Mouse (Mus musculus) heart, embryonic 12.5 days (tissue): ENCODE measurements at regions not wholly inside any gene's neighbourhood (a gene's known extent, or its start where the extent isn't known, plus 50 kb on each side); places are given as distances from the start of the nearest gene placed in this dataset.

ENCODE experiments used
- ATAC-seq: fragments of 200-750 bp; cut with Nextera tagmentation; 2 replicates; pipeline ENCODE4 v1.8.0; 2017; ENCODE audit warnings: moderate TSS enrichment, moderate library complexity; ENCODE audit not compliant: insufficient number of reproducible peaks, low FRiP score
- H3K27ac ChIP-seq: fragments of 300-500 bp; sonication (generic); 2 replicates; pipeline ENCODE4 v1.5.1; 2016; ENCODE audit warnings: mild to moderate bottlenecking, moderate library complexity; ENCODE audit not compliant: poor library complexity, severe bottlenecking
- H3K27me3 ChIP-seq: fragments of 300-500 bp; sonication (generic); replicated peaks from 2 replicates; pipeline ENCODE4 v1.6.1; 2016; ENCODE audit warnings: mild to moderate bottlenecking, moderate library complexity
- H3K36me3 ChIP-seq: fragments of 300-500 bp; sonication (generic); 2 replicates; pipeline ENCODE4 v1.6.1; 2016; ENCODE audit warnings: mild to moderate bottlenecking, moderate library complexity
- H3K4me1 ChIP-seq: fragments of 300-500 bp; sonication (generic); replicated peaks from 2 replicates; pipeline ENCODE4 v1.6.1; 2016; ENCODE audit warnings: mild to moderate bottlenecking
- H3K4me2 ChIP-seq: fragments of 300-500 bp; sonication (generic); 2 replicates; pipeline ENCODE4 v1.6.1; 2016; ENCODE audit warnings: mild to moderate bottlenecking, moderate library complexity
- H3K4me3 ChIP-seq: fragments of 300-500 bp; sonication (generic); 2 replicates; pipeline ENCODE4 v1.5.1; 2016; ENCODE audit warnings: mild to moderate bottlenecking
- H3K9ac ChIP-seq: fragments of 300-500 bp; sonication (generic); 2 replicates; pipeline ENCODE4 v1.6.1; 2016; ENCODE audit warnings: mild to moderate bottlenecking, moderate library complexity
- H3K9me3 ChIP-seq: fragments of 300-500 bp; sonication (generic); replicated peaks from 2 replicates; pipeline ENCODE4 v1.6.1; 2016; ENCODE audit warnings: mild to moderate bottlenecking, moderate library complexity
- WGBS: fragments of 180-500 bp; shearing (Covaris S2); methylation state at CpG from one replicate; pipeline ENCODE4 v1.1.7; 2016; 5-methylcytosine and 5-hydroxymethylcytosine counted together

GRCm38 (mm10) chr15:64481226-64481625 is 336.3 kb upstream of the Gm21798 start:
- no peak for ATAC-seq
- Histone ChIP-seq H3K4me2 (no peak overlapping the region), H3K27me3 (no peaks in the 10 kb centered on the region), H3K4me1 (peaks cover 3% of the 10 kb centered on the region; the same call in 1 of the 2 replicates), H3K4me3 (no peak overlapping the region), H3K9me3 (no peaks in the 10 kb centered on the region), H3K36me3 (no peaks in the 10 kb centered on the region), H3K9ac (no peak overlapping the region), H3K27ac (no peak overlapping the region)

DNA sequence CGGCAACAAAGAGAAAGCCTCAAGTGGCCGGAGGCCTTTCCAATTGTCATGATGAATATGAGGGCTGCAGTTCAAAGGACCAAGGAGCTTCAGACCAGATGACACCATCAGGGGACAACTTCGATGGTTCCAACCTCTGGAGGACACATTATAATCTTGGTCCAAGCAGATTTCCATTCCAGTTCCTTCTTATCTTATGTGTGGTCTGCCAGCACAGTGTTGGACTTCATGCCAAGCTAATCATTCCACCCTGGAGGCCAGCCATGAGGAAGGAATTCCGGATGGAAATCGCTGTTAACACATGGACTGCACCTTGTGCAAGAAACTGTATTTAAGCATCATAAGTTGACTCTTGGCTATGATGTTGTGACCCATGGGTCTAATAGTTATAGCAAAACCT is 334.5 kb upstream of the Gm21798 start:
- 70% methylated on average over 5 of the region's 5 CpGs for WGBS
- Histone ChIP-seq H3K27ac (no peak overlapping the region), H3K9me3 (no peaks in the 10 kb centered on the region), H3K36me3 (no peaks in the 10 kb centered on the region), H3K9ac (no peak overlapping the region), H3K4me3 (no peak overlapping the region), H3K4me1 (peaks cover 3% of the 10 kb centered on the region; the same call in 1 of the 2 replicates), H3K27me3 (no peaks in the 10 kb centered on the region), H3K4me2 (no peak overlapping the region)
- ATAC-seq = no peak

DNA sequence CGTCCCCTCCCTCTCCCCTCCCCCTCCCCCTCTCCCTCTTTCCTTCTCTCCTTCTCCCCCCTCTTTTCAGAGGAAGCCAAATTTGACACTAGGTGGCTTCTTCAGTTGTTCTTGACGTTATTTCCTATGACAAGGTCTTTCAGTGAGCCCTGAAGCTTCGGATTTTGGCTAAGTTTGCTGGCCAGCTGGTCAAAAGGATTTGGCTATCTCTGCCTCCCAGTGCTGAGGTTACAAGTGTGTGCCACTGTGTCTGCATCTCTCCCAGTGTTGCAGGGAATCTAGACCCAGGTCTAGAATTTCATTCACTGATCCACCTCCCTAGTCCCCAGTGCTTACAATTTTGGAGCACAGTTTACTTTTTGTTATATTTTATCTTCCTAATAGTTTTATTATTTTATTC is 329.7 kb upstream of the Gm21798 start:
- Histone ChIP-seq H3K4me1 (peaks cover 3% of the 10 kb centered on the region; the same call in 1 of the 2 replicates), H3K36me3 (no peaks in the 10 kb centered on the region), H3K27ac (no peak overlapping the region), H3K4me2 (no peak overlapping the region), H3K4me3 (no peak overlapping the region), H3K27me3 (no peaks in the 10 kb centered on the region), H3K9me3 (no peaks in the 10 kb centered on the region), H3K9ac (no peak overlapping the region)
- 20% methylated on average over 2 of the region's 3 CpGs for WGBS
- no peak for ATAC-seq

GRCm38 (mm10) chr15:64500783-64501182 is 316.7 kb upstream of the Gm21798 start:
- H3K4me2 ChIP-seq = no peak overlapping the region
- H3K27ac ChIP-seq = no peak overlapping the region
- 0 out of 2 replicates have a peak, but pooled peaks cover 3% of the 10 kb centered on the region for H3K9me3 ChIP-seq
- H3K27me3 ChIP-seq = no peaks in the 10 kb centered on the region
- no peak overlapping the region for H3K4me3 ChIP-seq
- no peaks in the 10 kb centered on the region for H3K36me3 ChIP-seq
- H3K9ac ChIP-seq = no peak overlapping the region
- H3K4me1 ChIP-seq = no peaks in the 10 kb centered on the region
- ATAC-seq = no peak

- Histone ChIP-seq H3K27me3 (no peaks in the 10 kb centered on the region), H3K4me2 (no peak overlapping the region), H3K27ac (no peak overlapping the region), H3K4me1 (no peaks in the 10 kb centered on the region), H3K9ac (no peak overlapping the region), H3K4me3 (no peak overlapping the region), H3K36me3 (no peaks in the 10 kb centered on the region), H3K9me3 (0 out of 2 replicates have a peak, but pooled peaks cover 3% of the 10 kb centered on the region)
- 59% methylated on average over 1 of the region's 1 CpGs for WGBS
- no peak for ATAC-seq
Measured at GRCm38 (mm10) chr15:64501479-64501878, 316.0 kb upstream of the Gm21798 start.

DNA sequence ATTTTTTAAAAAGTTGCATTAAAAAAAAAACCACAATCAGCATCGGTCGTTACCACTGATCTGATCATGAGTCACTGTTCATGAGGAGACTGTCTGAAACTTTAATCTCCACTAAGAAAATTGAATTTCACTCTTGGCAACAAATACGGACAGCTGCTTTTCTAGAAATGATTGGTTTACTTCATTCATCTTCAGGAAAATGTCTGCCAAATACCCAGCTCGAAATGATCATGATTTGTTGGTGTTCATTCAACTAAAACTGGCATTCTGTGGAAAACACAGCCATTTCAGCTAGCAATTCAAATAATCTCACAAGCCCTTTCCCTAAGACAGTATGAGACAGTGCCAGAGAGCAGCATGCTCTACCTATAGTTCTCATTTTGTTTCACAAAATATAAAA is 312.7 kb upstream of the Gm21798 start:
- no peak for ATAC-seq
- Histone ChIP-seq H3K9me3 (0 out of 2 replicates have a peak, but pooled peaks cover 3% of the 10 kb centered on the region), H3K4me3 (no peak overlapping the region), H3K36me3 (no peaks in the 10 kb centered on the region), H3K9ac (no peak overlapping the region), H3K4me2 (no peak overlapping the region), H3K4me1 (no peaks in the 10 kb centered on the region), H3K27me3 (no peaks in the 10 kb centered on the region), H3K27ac (no peak overlapping the region)
- 86% methylated on average over 4 of the region's 4 CpGs for WGBS

GRCm38 (mm10) chr15:64510649-64511048 is 306.8 kb upstream of the Gm21798 start:
- H3K36me3 ChIP-seq = no peaks in the 10 kb centered on the region
- H3K4me1 ChIP-seq = peaks cover 15% of the 10 kb centered on the region
- WGBS = 17% methylated on average over 2 of the region's 2 CpGs
- no peaks in the 10 kb centered on the region for H3K27me3 ChIP-seq
- peak overlapping the region; percentile 72 for H3K27ac ChIP-seq
- H3K4me3 ChIP-seq = no peak overlapping the region
- no peak overlapping the region for H3K4me2 ChIP-seq
- H3K9me3 ChIP-seq = no peaks in the 10 kb centered on the region
- H3K9ac ChIP-seq = no peak overlapping the region
- no peak for ATAC-seq

- no peak overlapping the region for H3K4me3 ChIP-seq
- peak overlapping the region; percentile 72; the same call in 1 of the 2 replicates for H3K27ac ChIP-seq
- peaks cover 15% of the 10 kb centered on the region for H3K4me1 ChIP-seq
- ATAC-seq = no peak
- H3K4me2 ChIP-seq = no peak overlapping the region
- H3K27me3 ChIP-seq = no peaks in the 10 kb centered on the region
- no peaks in the 10 kb centered on the region for H3K36me3 ChIP-seq
- no peak overlapping the region for H3K9ac ChIP-seq
- WGBS = 54% methylated on average over 2 of the region's 2 CpGs
- no peaks in the 10 kb centered on the region for H3K9me3 ChIP-seq
Measured at GRCm38 (mm10) chr15:64511176-64511575, 306.3 kb upstream of the Gm21798 start.

DNA sequence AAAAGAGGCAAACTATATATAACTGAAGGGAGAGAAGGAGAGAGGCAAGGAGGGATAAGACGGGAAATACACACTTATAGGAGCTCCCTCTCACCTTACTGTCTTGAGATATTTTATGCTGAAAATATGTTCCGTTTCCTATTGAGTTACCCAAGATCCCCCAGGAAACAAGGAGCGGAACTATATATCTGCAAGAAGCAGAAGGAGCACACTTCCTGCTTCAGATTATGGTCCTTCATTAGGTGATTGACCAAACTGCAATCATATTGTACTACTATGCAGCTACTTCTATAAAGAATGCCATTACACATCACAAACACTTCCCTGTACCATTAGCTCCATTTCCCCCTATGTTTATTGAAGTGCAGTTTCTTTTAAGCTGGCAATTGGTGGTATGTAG is 304.9 kb upstream of the Gm21798 start:
- H3K36me3 ChIP-seq = no peaks in the 10 kb centered on the region
- no peaks in the 10 kb centered on the region for H3K27me3 ChIP-seq
- 73% methylated on average over 3 of the region's 3 CpGs for whole genome bisulfite sequencing
- H3K9ac ChIP-seq = no peak overlapping the region
- ATAC-seq = no peak
- peaks cover 15% of the 10 kb centered on the region for H3K4me1 ChIP-seq
- H3K4me2 ChIP-seq = no peak overlapping the region
- H3K4me3 ChIP-seq = no peak overlapping the region
- H3K9me3 ChIP-seq = no peaks in the 10 kb centered on the region
- no peak overlapping the region for H3K27ac ChIP-seq

DNA sequence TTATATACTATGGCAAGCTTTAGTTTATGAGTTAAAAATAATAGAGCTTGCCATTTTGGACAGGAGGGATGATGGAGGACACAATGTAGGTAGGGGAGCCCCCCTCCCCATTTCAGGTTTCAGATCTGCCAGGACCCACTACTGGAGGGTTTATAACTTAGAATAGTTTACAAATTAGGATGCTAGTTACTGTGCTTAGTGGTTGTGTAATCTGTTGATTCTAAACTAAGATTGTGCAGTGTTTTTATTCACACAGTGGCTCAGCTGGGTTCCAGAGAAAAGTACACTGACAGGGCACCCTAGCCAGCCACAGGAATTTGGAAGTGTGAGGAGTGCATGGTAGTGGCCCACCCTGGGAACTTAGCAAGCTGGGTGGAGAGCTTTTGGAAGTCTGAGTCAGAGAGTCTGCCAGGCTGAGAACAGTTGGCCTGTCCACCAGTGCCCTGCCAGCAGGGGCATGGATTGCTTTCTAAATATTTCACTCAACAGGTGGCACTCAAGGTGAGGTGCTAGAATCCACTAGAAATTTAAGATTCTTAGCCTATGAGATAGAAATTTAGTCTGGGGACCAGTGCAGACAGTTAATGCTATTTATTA is 303.9 kb upstream of the Gm21798 start:
- Histone ChIP-seq H3K9me3 (no peaks in the 10 kb centered on the region), H3K4me1 (peaks cover 15% of the 10 kb centered on the region), H3K9ac (no peak overlapping the region), H3K4me3 (no peak overlapping the region), H3K27me3 (no peaks in the 10 kb centered on the region), H3K27ac (no peak overlapping the region), H3K4me2 (no peak overlapping the region), H3K36me3 (no peaks in the 10 kb centered on the region)
- no peak for ATAC-seq

GRCm38 (mm10) chr15:64515179-64515578 is 302.3 kb upstream of the Gm21798 start:
- no peak overlapping the region for H3K9ac ChIP-seq
- no peaks in the 10 kb centered on the region for H3K36me3 ChIP-seq
- no peaks in the 10 kb centered on the region for H3K27me3 ChIP-seq
- H3K27ac ChIP-seq = no peak overlapping the region
- ATAC-seq = no peak
- no peaks in the 10 kb centered on the region for H3K9me3 ChIP-seq
- peaks cover 15% of the 10 kb centered on the region for H3K4me1 ChIP-seq
- H3K4me3 ChIP-seq = no peak overlapping the region
- no peak overlapping the region for H3K4me2 ChIP-seq

DNA sequence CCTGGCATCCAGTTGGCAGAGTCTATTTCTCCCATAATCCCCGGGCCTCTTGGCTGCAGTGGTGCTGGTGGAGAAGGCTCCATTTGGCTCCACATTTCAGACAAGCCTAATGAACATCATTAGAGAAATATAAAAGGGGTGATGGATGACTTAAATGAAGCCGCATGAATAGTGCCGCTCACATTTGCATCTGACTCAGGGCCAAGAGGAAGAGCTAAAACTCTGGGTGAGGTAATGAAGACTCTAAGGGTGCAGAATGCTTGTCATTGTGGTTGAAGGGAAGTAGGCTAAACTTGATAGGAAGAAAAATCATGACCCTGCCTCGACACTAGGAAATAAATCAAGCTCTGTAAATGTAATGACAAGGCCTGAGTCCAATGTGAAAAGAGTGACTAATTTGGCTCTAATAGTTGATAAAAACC is 298.3 kb upstream of the Gm21798 start:
- H3K4me2 ChIP-seq = no peak overlapping the region
- H3K9me3 ChIP-seq = no peaks in the 10 kb centered on the region
- H3K36me3 ChIP-seq = no peaks in the 10 kb centered on the region
- no peaks in the 10 kb centered on the region for H3K27me3 ChIP-seq
- no peak overlapping the region for H3K9ac ChIP-seq
- 73% methylated on average over 4 of the region's 4 CpGs for WGBS
- H3K4me1 ChIP-seq = no peaks in the 10 kb centered on the region
- ATAC-seq = no peak
- no peak overlapping the region for H3K4me3 ChIP-seq
- H3K27ac ChIP-seq = no peak overlapping the region
